Mouse (Mus musculus) cortical plate, adult 2 months (tissue): Measurements from ENCODE around the gene Pkd1l2.

Experiments used
- CTCF ChIP-seq: fragments of 200-500 bp; IDR thresholded peaks from 2 replicates; pipeline ENCODE4 v1.5.1; 2011; ENCODE audit warnings: mild to moderate bottlenecking, control low read depth, low read length; ENCODE audit not compliant: insufficient read depth; ENCODE audit errors: extremely low read depth
- POLR2A ChIP-seq: fragments of 200-500 bp; IDR thresholded peaks from 2 replicates; pipeline ENCODE4 v1.6.1; 2011; ENCODE audit warnings: mild to moderate bottlenecking, low read length, control low read depth; ENCODE audit not compliant: insufficient read depth; ENCODE audit errors: extremely low read depth

DNA sequence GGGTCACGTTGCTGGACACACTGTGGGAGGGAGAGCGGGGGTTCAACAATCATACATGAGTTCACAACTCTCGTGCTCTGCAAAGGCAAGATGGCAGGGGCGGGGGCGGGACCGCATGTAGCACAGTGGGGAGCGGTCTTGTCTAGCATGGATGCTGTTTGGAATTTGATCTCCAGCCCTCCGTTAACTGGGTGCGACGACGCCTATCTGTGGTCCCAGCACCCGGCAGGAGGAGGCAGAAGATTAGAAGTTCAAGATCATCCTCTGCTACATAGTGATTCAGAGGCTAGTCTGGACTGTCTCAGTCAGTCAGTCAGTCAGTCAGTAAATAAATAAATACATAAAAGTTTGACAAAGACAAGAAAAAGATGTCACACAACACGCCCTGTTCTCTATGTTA, 14.0 kb downstream of the Pkd1l2 start:
- TF ChIP-seq POLR2A (no peak), CTCF (no peak)
